Mouse (Mus musculus): ENCODE measurements at regions not wholly inside any gene's neighbourhood (a gene's known extent, or its start where the extent isn't known, plus 50 kb on each side); places are given as distances from the start of the nearest gene placed in this dataset.
"Not testable (repeated sequence)": the region's sequence is repeated elsewhere in the genome, so short reads cannot be mapped to it uniquely, and the experiment has no call there.

- not testable (repeated sequence) for DNase-seq (ENCODE audit: low read depth)
Measured at GRCm38 (mm10) chr17:10150403-10150689, 169.3 kb downstream of the Qk start.

GRCm38 (mm10) chr17:10149682-10150402, 169.8 kb downstream of the Qk start:
- DNase-seq (ENCODE audit: low read depth), result no peak

- DNase-seq (ENCODE audit: low read depth), result no peak
Measured at GRCm38 (mm10) chr17:10147106-10147505, 172.5 kb downstream of the Qk start.

- no peak for DNase-seq (ENCODE audit: low read depth)
Measured at GRCm38 (mm10) chr17:10146576-10146975, 173.1 kb downstream of the Qk start.

- DNase-seq (ENCODE audit: low read depth), result no peak
Measured at GRCm38 (mm10) chr17:10138847-10139246, 180.8 kb downstream of the Qk start.

GRCm38 (mm10) chr17:10138374-10138773, 181.3 kb downstream of the Qk start:
- DNase-seq (ENCODE audit: low read depth), result no peak

- no peak for DNase-seq (ENCODE audit: low read depth)
Measured at GRCm38 (mm10) chr17:10135111-10135510, 184.5 kb downstream of the Qk start.

- no peak for DNase-seq (ENCODE audit: low read depth)
Measured at GRCm38 (mm10) chr17:10128591-10128990, 191.1 kb downstream of the Qk start.

GRCm38 (mm10) chr17:10122411-10122810, 197.2 kb downstream of the Qk start:
- no peak for DNase-seq (ENCODE audit: low read depth)

- no peak for DNase-seq (ENCODE audit: low read depth)
Measured at GRCm38 (mm10) chr17:10112118-10112517, 207.5 kb downstream of the Qk start.

- no peak for DNase-seq (ENCODE audit: low read depth)
Measured at GRCm38 (mm10) chr17:10110375-10110675, 209.3 kb downstream of the Qk start.

- DNase-seq (ENCODE audit: low read depth), result no peak
Measured at GRCm38 (mm10) chr17:10109511-10110374, 209.9 kb downstream of the Qk start.

- DNase-seq (ENCODE audit: low read depth), result no peak
Measured at GRCm38 (mm10) chr17:10105299-10105698, 214.4 kb downstream of the Qk start.

GRCm38 (mm10) chr17:10098199-10098598, 221.5 kb downstream of the Qk start:
- no peak for DNase-seq (ENCODE audit: low read depth)

GRCm38 (mm10) chr17:10097691-10098090, 222.0 kb downstream of the Qk start:
- DNase-seq (ENCODE audit: low read depth), result no peak

GRCm38 (mm10) chr17:10095841-10096301, 223.8 kb downstream of the Qk start:
- no peak for DNase-seq (ENCODE audit: low read depth)

GRCm38 (mm10) chr17:10094108-10094521, 225.5 kb downstream of the Qk start:
- no peak for DNase-seq (ENCODE audit: low read depth)

- no peak for DNase-seq (ENCODE audit: low read depth)
Measured at GRCm38 (mm10) chr17:10093437-10094107, 226.1 kb downstream of the Qk start.

GRCm38 (mm10) chr17:10087192-10087886, 232.3 kb downstream of the Qk start:
- DNase-seq (ENCODE audit: low read depth), result no peak

- DNase-seq (ENCODE audit: low read depth), result no peak
Measured at GRCm38 (mm10) chr17:10086558-10086957, 233.1 kb downstream of the Qk start.

- DNase-seq (ENCODE audit: low read depth), result no peak
Measured at GRCm38 (mm10) chr17:10086132-10086531, 233.5 kb downstream of the Qk start.

GRCm38 (mm10) chr17:10081721-10082120, 237.9 kb downstream of the Qk start:
- DNase-seq (ENCODE audit: low read depth), result no peak

Data from 416B (cell line).